Mouse (Mus musculus) c-Kit-negative CD71-positive TER-119-positive erythroid progenitor cells, embryonic 14.5 days (primary cell): ENCODE results near the gene Zfp385c.
"Not testable (repeated sequence)": the region's sequence is repeated elsewhere in the genome, so short reads cannot be mapped to it uniquely, and the experiment has no call there.

ENCODE experiments used
- DNase-seq: peaks from one replicate; pipeline ENCODE4 v3.0.0-alpha.2; 2013; ENCODE audit warnings: low read depth, low spot score

The Zfp385c gene

GRCm38 (mm10) chr11:100688443-100688842 is 3.8 kb downstream of the Zfp385c start:
- no peak for DNase-seq

GRCm38 (mm10) chr11:100687265-100687664 is 5.0 kb downstream of the Zfp385c start:
- no peak for DNase-seq

GRCm38 (mm10) chr11:100685371-100685770 is 6.9 kb downstream of the Zfp385c start:
- DNase-seq: no peak

- DNase-seq: no peak
These were observed 8.2 kb downstream of the Zfp385c start for GRCm38 (mm10) chr11:100684084-100684483.

- no peak for DNase-seq
These were observed 9.7 kb downstream of the Zfp385c start for GRCm38 (mm10) chr11:100682526-100682925.

GRCm38 (mm10) chr11:100681826-100682225 is 10.4 kb downstream of the Zfp385c start:
- DNase-seq: no peak

GRCm38 (mm10) chr11:100677810-100678209 is 14.4 kb downstream of the Zfp385c start:
- DNase-seq: no peak

GRCm38 (mm10) chr11:100673169-100673568 is 19.1 kb downstream of the Zfp385c start:
- DNase-seq: no peak

GRCm38 (mm10) chr11:100671956-100672355 is 20.3 kb downstream of the Zfp385c start:
- no peak for DNase-seq

GRCm38 (mm10) chr11:100671049-100671448 is 21.2 kb downstream of the Zfp385c start:
- DNase-seq: no peak

GRCm38 (mm10) chr11:100659806-100660205 is 32.4 kb downstream of the Zfp385c start:
- DNase-seq: no peak

- DNase-seq: no peak
These were observed 35.8 kb downstream of the Zfp385c start for GRCm38 (mm10) chr11:100656458-100656857.

- DNase-seq: not testable (repeated sequence)
These were observed 36.7 kb downstream of the Zfp385c start for GRCm38 (mm10) chr11:100655589-100655988.

GRCm38 (mm10) chr11:100651748-100652147 is 40.5 kb downstream of the Zfp385c start:
- DNase-seq: no peak

- no peak for DNase-seq
These were observed 41.0 kb downstream of the Zfp385c start for GRCm38 (mm10) chr11:100651205-100651604.

GRCm38 (mm10) chr11:100648405-100648804 is 43.9 kb downstream of the Zfp385c start:
- no peak for DNase-seq

GRCm38 (mm10) chr11:100646265-100646664 is 46.0 kb downstream of the Zfp385c start:
- DNase-seq: no peak

GRCm38 (mm10) chr11:100643612-100644575 is 48.4 kb downstream of the Zfp385c start:
- DNase-seq: no peak

GRCm38 (mm10) chr11:100640159-100640906 is 51.9 kb downstream of the Zfp385c start:
- DNase-seq: no peak

GRCm38 (mm10) chr11:100634530-100634929 is 57.7 kb downstream of the Zfp385c start:
- DNase-seq: no peak

- DNase-seq: no peak
These were observed 63.3 kb downstream of the Zfp385c start for GRCm38 (mm10) chr11:100628862-100629352.

GRCm38 (mm10) chr11:100628056-100628455 is 64.2 kb downstream of the Zfp385c start:
- no peak for DNase-seq
